Mouse (Mus musculus): ENCODE measurements around the gene Dclk2.

Gene Dclk2

GRCm38 (mm10) chr3:86920343-86921083 is at the start of gene Dclk2:
Gene Dclk2, minus strand, starts transcription at chr3:86920852.
- DNase-seq = peak; percentile 79 to 86

GRCm38 (mm10) chr3:86962665-86963435 is 42.2 kb upstream of the Dclk2 start:
- DNase-seq = no peak

GRCm38 (mm10) chr3:86961395-86961669 is 40.7 kb upstream of the Dclk2 start:
- no peak for DNase-seq

- no peak for DNase-seq
Observed at GRCm38 (mm10) chr3:86960656-86961394, 40.2 kb upstream of the Dclk2 start.

- no peak for DNase-seq
Observed at GRCm38 (mm10) chr3:86959088-86959487, 38.4 kb upstream of the Dclk2 start.

GRCm38 (mm10) chr3:86955376-86955775 is 34.7 kb upstream of the Dclk2 start:
- no peak for DNase-seq

- no peak for DNase-seq
Observed at GRCm38 (mm10) chr3:86954521-86954920, 33.9 kb upstream of the Dclk2 start.

- no peak for DNase-seq
Observed at GRCm38 (mm10) chr3:86953819-86954218, 33.2 kb upstream of the Dclk2 start.

- no peak for DNase-seq
Observed at GRCm38 (mm10) chr3:86950652-86951051, 30.0 kb upstream of the Dclk2 start.

- no peak for DNase-seq
Observed at GRCm38 (mm10) chr3:86936254-86936836, 15.7 kb upstream of the Dclk2 start.

- no peak for DNase-seq
Observed at GRCm38 (mm10) chr3:86933446-86933845, 12.8 kb upstream of the Dclk2 start.

- DNase-seq = no peak
Observed at GRCm38 (mm10) chr3:86923686-86924085, 3.0 kb upstream of the Dclk2 start.

- DNase-seq = no peak
Observed at GRCm38 (mm10) chr3:86921181-86921975, 726 bp upstream of the Dclk2 start.

GRCm38 (mm10) chr3:86919641-86920342 is 860 bp downstream of the Dclk2 start:
- peak; percentile 20 to 29 for DNase-seq

GRCm38 (mm10) chr3:86917048-86917447 is 3.6 kb downstream of the Dclk2 start:
- DNase-seq = no peak

GRCm38 (mm10) chr3:86916626-86917025 is 4.0 kb downstream of the Dclk2 start:
- DNase-seq = no peak

- no peak for DNase-seq
Observed at GRCm38 (mm10) chr3:86915291-86915690, 5.4 kb downstream of the Dclk2 start.

- DNase-seq = no peak
Observed at GRCm38 (mm10) chr3:86914316-86914715, 6.3 kb downstream of the Dclk2 start.

GRCm38 (mm10) chr3:86898366-86898765 is 22.3 kb downstream of the Dclk2 start:
- no peak for DNase-seq

GRCm38 (mm10) chr3:86897551-86897950 is 23.1 kb downstream of the Dclk2 start:
- DNase-seq = no peak

GRCm38 (mm10) chr3:86897066-86897465 is 23.6 kb downstream of the Dclk2 start:
- DNase-seq = no peak

GRCm38 (mm10) chr3:86894491-86894890 is 26.2 kb downstream of the Dclk2 start:
- DNase-seq = no peak

Data from lung, postnatal 4 days (tissue).